Mouse (Mus musculus) midbrain, postnatal 0 days (tissue): ENCODE data around the gene Cxcl10. TPM values are rescaled to one million over a fixed set of nuclear protein-coding genes. Genes with fewer than 3 reads are reported as not detected.

Experiments
- ATAC-seq: fragments of 200-750 bp; cut with Nextera tagmentation; 2 replicates; pipeline ENCODE4 v1.8.0; 2017; ENCODE audit warnings: moderate number of reproducible peaks, mild to moderate bottlenecking, moderate TSS enrichment, moderate library complexity; ENCODE audit not compliant: low FRiP score
- DNase-seq: peaks from one replicate; pipeline ENCODE4 v3.0.0-alpha.2; 2015; ENCODE audit warnings: low spot score
- H3K27ac ChIP-seq: fragments of 300-500 bp; sonication (generic); 2 replicates; pipeline ENCODE4 v1.5.1; 2014; ENCODE audit warnings: low read depth, mild to moderate bottlenecking, low read length, mixed read lengths
- H3K27me3 ChIP-seq: fragments of 300-500 bp; sonication (generic); 2 replicates; pipeline ENCODE4 v1.6.1; 2014; ENCODE audit warnings: low read length, control low read depth, mixed read lengths; ENCODE audit not compliant: insufficient read depth
- H3K36me3 ChIP-seq: fragments of 300-500 bp; sonication (generic); 2 replicates; pipeline ENCODE4 v1.6.1; 2014; ENCODE audit warnings: low read length, control low read depth, mixed read lengths; ENCODE audit not compliant: insufficient read depth
- H3K4me1 ChIP-seq: fragments of 300-500 bp; sonication (generic); 2 replicates; pipeline ENCODE4 v1.6.1; 2014; ENCODE audit warnings: mild to moderate bottlenecking, control low read depth, antibody characterized with exemption, low read length, mixed read lengths; ENCODE audit not compliant: insufficient read depth
- H3K4me2 ChIP-seq: fragments of 300-500 bp; sonication (generic); 2 replicates; pipeline ENCODE4 v1.6.1; 2014; ENCODE audit warnings: low read depth, mild to moderate bottlenecking, low read length, mixed read lengths; ENCODE audit not compliant: poor library complexity, severe bottlenecking
- H3K4me3 ChIP-seq: fragments of 300-500 bp; sonication (generic); 2 replicates; pipeline ENCODE4 v1.5.1; 2014; ENCODE audit warnings: low read depth, mild to moderate bottlenecking, low read length, moderate library complexity
- H3K9ac ChIP-seq: fragments of 300-500 bp; sonication (generic); replicated peaks from 2 replicates; pipeline ENCODE4 v1.6.1; 2014; ENCODE audit warnings: mild to moderate bottlenecking, low read length, moderate library complexity, mixed read lengths; ENCODE audit not compliant: poor library complexity, severe bottlenecking
- H3K9me3 ChIP-seq: fragments of 300-500 bp; sonication (generic); 2 replicates; pipeline ENCODE4 v1.6.1; 2016; ENCODE audit warnings: low read length, control low read depth
- CTCF ChIP-seq: IDR thresholded peaks from 2 replicates; pipeline ENCODE4 v1.5.1; 2016; ENCODE audit warnings: antibody characterized with exemption, mild to moderate bottlenecking
- WGBS: fragments of 180-500 bp; shearing (Covaris S2); extraction: QIAGEN DNeasy Blood & Tissue Kit; methylation state at CpG from one replicate; pipeline ENCODE4 v1.1.7; 2014; 5-methylcytosine and 5-hydroxymethylcytosine counted together
- polyA plus RNA-seq: library from polyadenylated mRNA; unstranded; fragments of >200 nt; fragmentation: Nextera tagmentation; extraction: Ambion mirVana; gene quantifications from 2 replicates; pipeline ENCODE4 v1.2.1, GENCODE M21; 2015
- total RNA-seq: library from RNA; depleted of rRNA; stranded (reverse); fragments of >200 nt; gene quantifications from 2 replicates; pipeline ENCODE4 v1.2.3, GENCODE M21; 2014; rRNA removed

Gene Cxcl10
- not detected in 2 replicates for total RNA-seq
- 0.28 TPM in 1 of 2 replicates, not detected in the other for polyA plus RNA-seq

GRCm38 (mm10) chr5:92348794-92349413 is at the start of gene Cxcl10:
TSS of gene Cxcl10 (minus strand) at chr5:92348889.
- WGBS: 24% methylated on average over 14 of the region's 14 CpGs
- ATAC-seq: peak; percentile 49; the same call in 1 of the 2 replicates
- H3K27ac ChIP-seq: no peak within 1 kb of the TSS
- H3K9me3 ChIP-seq: no peaks in the 10 kb centered on the region
- 0 out of 2 replicates have a peak within 1 kb of the TSS, but pooled peaks have one; percentile 24 for H3K9ac ChIP-seq
- peak within 1 kb of the TSS; percentile 53 for H3K4me2 ChIP-seq
- no peak for TF ChIP-seq CTCF
- peak within 1 kb of the TSS; percentile 21 for H3K4me3 ChIP-seq
- peaks cover 4% of the 10 kb centered on the region; the same call in 1 of the 2 replicates for H3K27me3 ChIP-seq
- DNase-seq: peak; percentile 36
- H3K36me3 ChIP-seq: no peaks in the 10 kb centered on the region
- no peaks in the 10 kb centered on the region for H3K4me1 ChIP-seq

GRCm38 (mm10) chr5:92398153-92398552 is 49.5 kb upstream of the Cxcl10 start:
- 23% methylated on average over 5 of the region's 5 CpGs for WGBS
- H3K4me1 ChIP-seq: no peaks in the 10 kb centered on the region
- DNase-seq: peak; percentile 80

GRCm38 (mm10) chr5:92396476-92396875 is 47.8 kb upstream of the Cxcl10 start:
- no peak overlapping the region for H3K4me3 ChIP-seq
- H3K9ac ChIP-seq: no peak overlapping the region
- 91% methylated on average over 6 of the region's 6 CpGs for WGBS
- no peak overlapping the region for H3K4me2 ChIP-seq
- no peak for DNase-seq
- H3K9me3 ChIP-seq: no peaks in the 10 kb centered on the region
- H3K36me3 ChIP-seq: no peaks in the 10 kb centered on the region
- H3K27ac ChIP-seq: no peak overlapping the region
- H3K4me1 ChIP-seq: no peaks in the 10 kb centered on the region
- TF ChIP-seq CTCF: no peak
- no peak for ATAC-seq
- H3K27me3 ChIP-seq: peaks cover 4% of the 10 kb centered on the region; the same call in 1 of the 2 replicates

More at GRCm38 (mm10) chr5:92398153-92398552, 49.5 kb upstream of the Cxcl10 start:
- H3K9ac ChIP-seq: no peak overlapping the region
- H3K36me3 ChIP-seq: no peaks in the 10 kb centered on the region
- peaks cover 4% of the 10 kb centered on the region; the same call in 1 of the 2 replicates for H3K27me3 ChIP-seq
- peak; percentile 77 for TF ChIP-seq CTCF
- H3K9me3 ChIP-seq: no peaks in the 10 kb centered on the region
- no peak overlapping the region for H3K27ac ChIP-seq
- no peak overlapping the region for H3K4me2 ChIP-seq
- ATAC-seq: peak; percentile 77
- no peak overlapping the region for H3K4me3 ChIP-seq

- ATAC-seq: no peak
- Histone ChIP-seq H3K9ac (no peak overlapping the region), H3K9me3 (no peaks in the 10 kb centered on the region), H3K27me3 (peaks cover 4% of the 10 kb centered on the region; the same call in 1 of the 2 replicates), H3K4me1 (no peaks in the 10 kb centered on the region), H3K4me3 (no peak overlapping the region), H3K27ac (no peak overlapping the region), H3K4me2 (no peak overlapping the region), H3K36me3 (no peaks in the 10 kb centered on the region)
- TF ChIP-seq CTCF: no peak
- WGBS: 89% methylated on average over 3 of the region's 3 CpGs
- DNase-seq: no peak
These were observed 47.1 kb upstream of the Cxcl10 start for GRCm38 (mm10) chr5:92395764-92396163.

DNA sequence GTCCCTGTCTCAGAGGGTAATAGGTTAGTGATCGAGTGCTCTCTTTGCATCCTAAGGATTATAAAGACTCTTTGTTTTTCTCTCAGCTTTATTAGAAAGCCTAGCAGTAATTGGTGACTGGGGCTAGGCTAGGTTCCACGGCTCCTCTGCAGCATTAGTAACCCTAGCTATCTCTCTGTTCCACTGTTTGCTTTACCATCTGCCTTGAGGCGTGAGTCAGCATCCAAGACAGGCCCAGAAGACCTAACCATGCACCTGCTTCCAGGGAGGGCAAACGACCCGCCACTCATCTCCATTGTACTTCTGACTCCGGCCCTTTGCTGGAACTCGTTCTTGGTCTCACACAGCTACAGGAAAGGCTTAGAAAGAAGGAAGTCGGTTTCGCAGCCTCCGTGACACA is 45.2 kb upstream of the Cxcl10 start:
- Histone ChIP-seq H3K4me1 (no peaks in the 10 kb centered on the region), H3K4me3 (no peak overlapping the region), H3K27me3 (peaks cover 7% of the 10 kb centered on the region; the same call in 1 of the 2 replicates), H3K9me3 (no peaks in the 10 kb centered on the region), H3K27ac (no peak overlapping the region), H3K4me2 (no peak overlapping the region), H3K9ac (no peak overlapping the region), H3K36me3 (no peaks in the 10 kb centered on the region)
- 72% methylated on average over 10 of the region's 10 CpGs for WGBS
- DNase-seq (no peak), ATAC-seq (no peak)
- no peak for TF ChIP-seq CTCF

- Histone ChIP-seq H3K4me3 (peak overlapping the region; percentile 8; the same call in 1 of the 2 replicates), H3K27me3 (peaks cover 7% of the 10 kb centered on the region; the same call in 1 of the 2 replicates), H3K9me3 (no peaks in the 10 kb centered on the region), H3K4me2 (peak overlapping the region; percentile 29), H3K36me3 (no peaks in the 10 kb centered on the region), H3K4me1 (no peaks in the 10 kb centered on the region), H3K27ac (no peak overlapping the region), H3K9ac (no peak overlapping the region)
- no peak for ATAC-seq
- no peak for DNase-seq
- TF ChIP-seq CTCF: no peak
- WGBS: 49% methylated on average over 18 of the region's 18 CpGs
These were observed 43.9 kb upstream of the Cxcl10 start for GRCm38 (mm10) chr5:92392542-92392941.
